Mouse (Mus musculus): Measurements from ENCODE around the gene Cct5.

DNA sequence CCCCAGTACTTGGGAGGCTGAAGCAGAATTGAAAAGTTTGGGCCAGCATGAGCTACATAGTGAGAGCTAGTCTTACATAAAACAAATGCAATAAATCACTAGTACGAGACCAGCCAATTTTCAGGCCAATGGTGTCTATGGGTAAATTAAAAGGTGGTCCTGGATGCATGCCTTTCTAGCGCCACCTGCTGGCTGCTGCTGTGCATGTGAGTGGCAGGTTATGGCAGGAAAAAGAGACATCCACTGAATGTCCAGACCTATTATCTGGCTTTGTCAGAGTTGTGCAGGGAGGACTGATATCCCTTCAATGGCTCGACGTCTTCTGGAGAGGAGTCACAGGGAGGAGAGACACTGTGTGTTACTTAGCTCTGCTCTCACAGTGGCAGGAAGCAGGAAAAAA, 15.1 kb downstream of the Cct5 start:
- TF ChIP-seq CTCF (IDR thresholded peaks at IDR 0.05) (peak; percentile 99), EP300 (IDR thresholded peaks at IDR 0.05) (no peak)
